Mouse (Mus musculus): ENCODE results near the gene 9230104L09Rik. TPM values are rescaled to one million over a fixed set of nuclear protein-coding genes. Genes with fewer than 3 reads are reported as not detected.

9230104L09Rik gene
- polyA plus RNA-seq, 1 experiment from 2014 or later, result not detected

Other genes with a start within 250 kb of the 9230104L09Rik start
- 43.9 and 51.8 TPM in 2 replicates for gene Nxt1, start 192.4 kb downstream of the 9230104L09Rik start, polyA plus RNA-seq (2015; fragmentation: Nextera tagmentation; extraction: Ambion mirVana)
- 9.5 and 10.4 TPM in 2 replicates for gene Gzf1, start 184.0 kb downstream of the 9230104L09Rik start, polyA plus RNA-seq (2015; fragmentation: Nextera tagmentation; extraction: Ambion mirVana)
- 0.29 and 0.30 TPM in 2 replicates for gene Napb, start 132.6 kb downstream of the 9230104L09Rik start, polyA plus RNA-seq (2015; fragmentation: Nextera tagmentation; extraction: Ambion mirVana)
- not detected in 2 replicates for gene Cstl1, start 114.7 kb downstream of the 9230104L09Rik start, polyA plus RNA-seq (2015; fragmentation: Nextera tagmentation; extraction: Ambion mirVana)
- not detected in 2 replicates for gene Cst11, start 93.5 kb downstream of the 9230104L09Rik start, polyA plus RNA-seq (2015; fragmentation: Nextera tagmentation; extraction: Ambion mirVana)
- gene 8030411F24Rik, start 83.0 kb downstream of the 9230104L09Rik start, polyA plus RNA-seq (2015; fragmentation: Nextera tagmentation; extraction: Ambion mirVana), result not detected in 2 replicates
- not detected in 2 replicates for gene Cst12, start 75.7 kb downstream of the 9230104L09Rik start, polyA plus RNA-seq (2015; fragmentation: Nextera tagmentation; extraction: Ambion mirVana)
- 0.37 and 0.39 TPM in 2 replicates for gene Cst8, start 66.3 kb downstream of the 9230104L09Rik start, polyA plus RNA-seq (2015; fragmentation: Nextera tagmentation; extraction: Ambion mirVana)
- gene Cst13, start 45.0 kb downstream of the 9230104L09Rik start, polyA plus RNA-seq (2015; fragmentation: Nextera tagmentation; extraction: Ambion mirVana), result not detected in 2 replicates
- gene Cst9, start 29.9 kb downstream of the 9230104L09Rik start, polyA plus RNA-seq (2015; fragmentation: Nextera tagmentation; extraction: Ambion mirVana), result 0.17 TPM in 1 of 2 replicates, not detected in the other
- gene Cst3, start 10.7 kb upstream of the 9230104L09Rik start, polyA plus RNA-seq (2015; fragmentation: Nextera tagmentation; extraction: Ambion mirVana), result 173 and 189 TPM in 2 replicates
- not detected in 2 replicates for gene Gm1330, start 138.2 kb upstream of the 9230104L09Rik start, polyA plus RNA-seq (2015; fragmentation: Nextera tagmentation; extraction: Ambion mirVana)
- not detected in 2 replicates for gene Gm10750, start 152.2 kb upstream of the 9230104L09Rik start, polyA plus RNA-seq (2015; fragmentation: Nextera tagmentation; extraction: Ambion mirVana)